Mouse (Mus musculus): ENCODE measurements around the gene Thoc7. TPM values are rescaled to one million over a fixed set of nuclear protein-coding genes. Genes with fewer than 3 reads are reported as not detected.

The Thoc7 gene
- polyA plus RNA-seq, 1 experiment: 23.7 TPM

DNA sequence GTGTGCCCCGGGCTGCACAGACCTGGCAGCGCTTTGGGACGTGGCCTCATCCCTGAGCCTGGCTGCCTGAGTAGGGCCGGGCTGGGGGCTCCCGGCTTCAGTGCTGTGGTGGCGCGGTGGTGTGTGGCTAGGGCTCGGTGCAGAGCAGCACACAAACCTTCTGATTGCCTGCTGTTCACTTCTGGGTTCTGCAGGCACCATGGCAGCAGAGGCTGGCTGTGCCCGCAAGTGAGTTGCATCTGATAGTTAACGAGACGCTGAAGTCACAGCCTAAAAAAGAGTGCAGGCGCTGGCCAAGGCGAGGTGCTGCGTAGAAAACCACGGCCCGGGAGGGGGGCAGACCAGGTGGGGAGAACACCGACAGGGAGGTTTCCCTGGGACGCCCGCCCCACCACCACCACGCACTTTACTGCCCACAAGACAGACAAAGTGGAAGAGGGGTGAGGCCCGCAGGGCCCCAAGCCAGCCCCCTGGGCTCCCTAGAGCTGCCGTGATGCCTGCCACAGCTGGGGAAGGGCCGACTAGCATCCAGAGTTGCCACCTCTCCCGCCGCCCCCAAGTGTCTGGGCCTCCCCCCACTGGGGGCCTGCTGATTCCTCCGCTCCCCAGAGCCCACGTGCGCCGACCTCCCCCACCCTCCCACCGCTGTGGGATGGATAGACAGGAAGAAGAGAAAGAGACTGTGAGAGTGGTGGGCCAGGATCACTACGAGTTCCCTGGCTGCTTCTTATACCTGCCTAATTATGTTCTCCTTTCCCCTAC is 28.2 kb downstream of the Thoc7 start:
- no peak for DNase-seq (ENCODE audit: low read depth)

DNA sequence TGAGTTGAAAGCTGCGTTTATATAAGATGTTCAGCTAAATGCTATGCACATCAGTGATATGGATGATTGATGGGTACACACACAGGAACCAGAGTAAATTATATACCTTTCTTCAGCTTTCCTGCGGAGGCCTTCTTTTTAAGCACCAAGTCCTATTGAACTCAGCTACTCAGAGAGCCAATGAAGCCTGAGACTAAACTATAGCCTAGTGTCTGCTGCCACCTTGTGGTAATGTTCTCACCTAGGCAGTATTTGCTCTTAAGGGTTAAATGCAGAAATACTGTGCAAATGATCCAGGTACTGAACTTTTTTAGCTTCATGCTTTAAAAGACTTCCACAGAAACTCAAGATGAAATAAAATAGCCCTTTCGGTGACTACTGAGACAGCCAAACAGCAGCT is 44.0 kb downstream of the Thoc7 start:
- DNase-seq (ENCODE audit: low read depth): no peak

DNA sequence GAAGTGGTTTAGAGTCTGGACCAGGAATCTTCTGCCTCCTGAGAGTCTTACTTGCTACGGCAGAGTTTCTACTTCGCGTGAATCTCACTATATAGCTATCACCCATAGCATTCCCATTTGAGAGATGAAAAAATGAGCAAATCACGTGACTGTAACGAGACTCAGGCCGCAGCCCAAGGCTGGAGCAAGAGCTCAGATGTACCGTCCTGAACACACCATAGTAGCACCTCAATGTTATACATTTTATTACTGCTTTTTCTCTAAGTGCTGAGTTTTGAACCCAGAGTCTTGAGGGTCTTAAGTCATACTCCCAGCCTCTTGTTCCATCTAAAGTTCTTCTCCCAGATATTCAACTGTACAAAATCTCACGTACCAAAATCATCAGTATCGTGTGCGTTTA is 44.4 kb downstream of the Thoc7 start:
- DNase-seq (ENCODE audit: low read depth): no peak

- no peak for DNase-seq (ENCODE audit: low read depth)
Observed at GRCm38 (mm10) chr14:13915207-13915606, 46.4 kb downstream of the Thoc7 start.

GRCm38 (mm10) chr14:13914387-13915082 is 47.1 kb downstream of the Thoc7 start, which contains the start of gene Gm281:
TSS of gene Gm281 (minus strand) at chr14:13914478.
- no peak for DNase-seq (ENCODE audit: low read depth)

DNA sequence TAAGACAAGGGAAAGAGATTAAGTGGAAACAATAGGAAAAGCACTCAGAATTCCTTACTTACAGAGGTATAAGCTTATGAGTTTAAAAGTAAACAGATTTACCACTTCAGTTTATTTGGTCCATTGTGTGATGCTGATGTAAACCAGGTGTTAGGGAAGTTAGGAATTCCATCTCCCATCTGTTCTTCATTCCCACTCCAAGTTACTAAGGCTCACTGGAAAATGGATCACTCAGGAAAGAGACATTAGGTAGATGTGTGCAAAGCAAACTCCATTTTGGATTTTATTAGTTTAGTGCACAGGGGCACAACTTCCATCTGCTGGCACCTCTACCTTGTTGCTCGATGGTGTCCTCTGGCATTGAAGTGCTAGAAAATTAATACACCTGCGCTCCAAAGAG is 51.5 kb downstream of the Thoc7 start:
- DNase-seq (ENCODE audit: low read depth): no peak

DNA sequence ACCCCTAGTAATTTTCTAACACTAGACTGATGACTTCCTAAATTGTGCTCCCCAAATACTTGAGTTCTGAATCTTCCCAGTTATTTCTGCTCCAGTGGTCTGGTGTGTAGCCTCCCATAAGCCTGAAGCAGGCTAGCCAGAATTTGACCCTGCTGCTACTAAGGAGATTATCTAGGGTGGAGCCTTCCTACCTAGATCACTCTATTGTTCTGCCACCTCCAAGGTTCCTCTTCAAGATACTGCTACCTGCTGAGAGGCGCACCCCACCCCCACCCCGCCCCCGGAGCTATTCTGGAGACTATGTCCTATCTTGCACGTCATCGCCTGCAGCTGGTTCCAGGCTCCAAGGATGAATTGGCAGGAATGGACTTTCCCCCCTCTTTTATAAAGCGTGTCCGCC is 54.5 kb downstream of the Thoc7 start:
- DNase-seq (ENCODE audit: low read depth): no peak

DNA sequence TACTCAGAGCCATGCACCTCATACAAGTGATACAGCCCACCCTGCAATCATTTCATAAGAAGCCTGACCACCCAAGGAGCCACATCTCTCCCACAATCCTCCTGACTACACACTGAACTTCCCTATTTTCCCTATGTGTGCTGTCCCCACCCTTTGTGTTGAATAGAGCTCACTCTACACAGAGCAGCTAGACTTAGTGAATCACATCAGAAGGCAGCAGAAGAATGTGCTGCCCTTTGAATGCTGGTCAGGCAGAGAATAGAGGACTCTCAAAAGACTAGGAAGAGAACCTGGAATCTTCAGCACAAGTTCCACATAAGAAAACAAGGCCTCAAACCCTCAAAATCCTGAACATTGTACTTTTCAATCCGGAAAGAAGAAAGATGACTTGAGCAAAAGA is 55.2 kb downstream of the Thoc7 start:
- DNase-seq (ENCODE audit: low read depth): no peak

- no peak for DNase-seq (ENCODE audit: low read depth)
Observed at GRCm38 (mm10) chr14:13901611-13902067, 60.0 kb downstream of the Thoc7 start.

Other genes starting within 250 kb of the Thoc7 start
- gene Gm281, start 47.4 kb downstream of the Thoc7 start, polyA plus RNA-seq (2012; rRNA removed): not detected in 2 replicates
- 20.9 and 24.9 TPM in 2 replicates for gene Atxn7, start 412 bp downstream of the Thoc7 start, polyA plus RNA-seq (2012; rRNA removed)
- 33.3 and 34.1 TPM in 2 replicates for gene Psmd6, start 159.1 kb upstream of the Thoc7 start, polyA plus RNA-seq (2012; rRNA removed)
- not detected in 2 replicates for gene Olfr720, start 225.0 kb upstream of the Thoc7 start, polyA plus RNA-seq (2012; rRNA removed)